15 mouse cellular contexts compared by ENCODE assay signal in the genomic region with DNA sequence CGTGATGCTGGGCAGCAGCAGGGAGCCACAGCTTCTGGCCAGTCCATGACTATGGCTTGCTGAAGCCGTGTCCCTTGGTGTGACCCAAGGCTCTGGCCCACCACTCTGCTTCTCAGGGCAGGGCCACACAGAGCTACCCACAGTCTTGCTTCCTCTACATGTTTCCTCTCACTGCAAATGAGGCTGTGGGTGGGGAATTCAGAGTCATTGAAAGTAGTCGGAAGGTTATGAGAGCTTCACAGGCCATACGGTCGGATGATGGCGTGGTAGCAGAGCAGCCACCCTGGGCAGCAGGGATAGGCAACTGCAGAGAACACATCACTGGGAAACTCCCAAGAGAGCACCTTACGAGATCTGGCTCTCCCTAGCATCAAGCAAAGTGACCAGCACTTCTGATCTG. TPM values are rescaled to one million over a fixed set of nuclear protein-coding genes. Genes with fewer than 3 reads are reported as not detected.
A peak's percentile ranks its signal among the peaks of the same experiment; 100 is the strongest.
DNase-seq lines count a peak whose midpoint lies in the region; ATAC-seq and TF ChIP-seq lines count a peak whose summit lies in the region.
"Had no signal": no experiment of that assay in that cellular context is flagged by ENCODE, and none has a peak within 500 bp of the region (broad histone marks: within the 10 kb centered on the region; RNA-seq: fewer than 3 reads in every experiment).

No protein-coding gene starts in this region.

- no peak overlapping the region for H3K4me3 ChIP-seq in midbrain, embryonic 10.5 days
- no peak overlapping the region for H3K4me3 ChIP-seq in midbrain, postnatal 0 days (ENCODE audit: low read depth, low read length)
- no peak overlapping the region for H3K4me3 ChIP-seq in embryonic facial prominence, embryonic 10.5 days
- H3K4me3 ChIP-seq: forebrain, embryonic 13.5 days; heart, embryonic 13.5 days had no signal

- H3K27me3 ChIP-seq in midbrain, embryonic 10.5 days (ENCODE audit: low read depth, poor library complexity, severe bottlenecking): peaks cover 41% of the 10 kb centered on the region
- H3K27me3 ChIP-seq in midbrain, postnatal 0 days (ENCODE audit: insufficient read depth, low read length): no peaks in the 10 kb centered on the region
- no peaks in the 10 kb centered on the region; the same call in 1 of the 2 replicates for H3K27me3 ChIP-seq in embryonic facial prominence, embryonic 10.5 days (replicated peaks; ENCODE audit: low read depth, poor library complexity, severe bottlenecking)
- H3K27me3 ChIP-seq: forebrain, embryonic 13.5 days had no signal

- 0 out of 2 replicates have a peak overlapping the region, but pooled peaks have one; percentile 28 for H3K27ac ChIP-seq in midbrain, embryonic 10.5 days (replicated peaks)
- no peak overlapping the region for H3K27ac ChIP-seq in midbrain, postnatal 0 days (ENCODE audit: low read depth, low read length)
- peak overlapping the region; percentile 35; the same call in 1 of the 2 replicates for H3K27ac ChIP-seq in embryonic facial prominence, embryonic 10.5 days (replicated peaks)
- H3K27ac ChIP-seq: forebrain, embryonic 13.5 days; heart, embryonic 13.5 days had no signal

- no peak for TF ChIP-seq CTCF in midbrain, postnatal 0 days (IDR thresholded peaks at IDR 0.05)

- H3K4me2 ChIP-seq in midbrain, postnatal 0 days (ENCODE audit: low read depth, low read length, poor library complexity, severe bottlenecking): no peak overlapping the region
- H3K4me2 ChIP-seq: forebrain, embryonic 13.5 days; heart, embryonic 13.5 days; lung, embryonic 14.5 days had no signal

- no peaks in the 10 kb centered on the region for H3K36me3 ChIP-seq in midbrain, embryonic 10.5 days
- no peaks in the 10 kb centered on the region for H3K36me3 ChIP-seq in midbrain, postnatal 0 days (ENCODE audit: insufficient read depth, low read length)
- H3K36me3 ChIP-seq in embryonic facial prominence, embryonic 10.5 days (replicated peaks): no peaks in the 10 kb centered on the region
- H3K36me3 ChIP-seq: heart, embryonic 13.5 days had no signal

- ATAC-seq in midbrain, postnatal 0 days (ENCODE audit: low FRiP score): no peak
- ATAC-seq in CD4-positive, CD25-positive, alpha-beta regulatory T cell, adult 4 months: peak; percentile 28
- ATAC-seq: forebrain, embryonic 13.5 days had no signal

- H3K4me1 ChIP-seq in midbrain, embryonic 10.5 days: peaks cover 16% of the 10 kb centered on the region
- no peaks in the 10 kb centered on the region for H3K4me1 ChIP-seq in midbrain, postnatal 0 days (ENCODE audit: insufficient read depth, low read length)
- peaks cover 25% of the 10 kb centered on the region for H3K4me1 ChIP-seq in embryonic facial prominence, embryonic 10.5 days
- H3K4me1 ChIP-seq: forebrain, embryonic 13.5 days had no signal

- WGBS in midbrain, embryonic 10.5 days: 91% methylated on average over 7 of the region's 7 CpGs
- WGBS in midbrain, postnatal 0 days: 95% methylated on average over 7 of the region's 7 CpGs
- WGBS in embryonic facial prominence, embryonic 10.5 days: 91% methylated on average over 7 of the region's 7 CpGs

- DNase-seq in midbrain, embryonic 10.5 days (ENCODE audit: low spot score): no peak
- DNase-seq in midbrain, postnatal 0 days (ENCODE audit: low spot score): no peak
- no peak for DNase-seq in embryonic facial prominence, embryonic 10.5 days (ENCODE audit: low spot score)
- peak; percentile 35 to 49 for DNase-seq in natural killer cell, adult 2 months (ENCODE audit: low spot score in 2 of 2)
- DNase-seq in embryo, embryonic 9.5 days (ENCODE audit: extremely low spot score): no peak
- no peak for DNase-seq in cerebellum, adult 8-10 months
- DNase-seq in frontal cortex, postnatal 36 days (ENCODE audit: low spot score in 2 of 2): no peak
- DNase-seq: adrenal gland, postnatal 10 days; cerebellum, adult 2 months; heart, postnatal 36 days; lung, embryonic 14.5 days; thymus, postnatal 36 days had no signal

- no peak overlapping the region for H3K9ac ChIP-seq in midbrain, postnatal 0 days (replicated peaks; ENCODE audit: low read length, poor library complexity, severe bottlenecking)
- H3K9ac ChIP-seq: forebrain, embryonic 13.5 days; heart, embryonic 13.5 days; lung, embryonic 14.5 days had no signal

- H3K9me3 ChIP-seq in midbrain, embryonic 10.5 days (replicated peaks): no peaks in the 10 kb centered on the region
- no peaks in the 10 kb centered on the region for H3K9me3 ChIP-seq in midbrain, postnatal 0 days (ENCODE audit: low read length)
- H3K9me3 ChIP-seq in embryonic facial prominence, embryonic 10.5 days: no peaks in the 10 kb centered on the region
- H3K9me3 ChIP-seq: forebrain, embryonic 13.5 days; heart, embryonic 13.5 days had no signal

RNA-seq across cellular contexts. Expression of a gene that starts 3.2 kb away (rescaled TPM):
- 17.4 and 18.9 TPM in 2 replicates for polyA plus RNA-seq in midbrain, embryonic 10.5 days (2016; fragmentation: Nextera tagmentation; extraction: Ambion mirVana)
- total RNA-seq in midbrain, postnatal 0 days (2014; rRNA removed): 19.7 and 20.8 TPM in 2 replicates
- polyA plus RNA-seq in midbrain, postnatal 0 days (2015; fragmentation: Nextera tagmentation; extraction: Ambion mirVana): 7.8 and 8.2 TPM in 2 replicates
- polyA plus RNA-seq in CD4-positive, CD25-positive, alpha-beta regulatory T cell, adult 4 months (2017; shearing (Covaris generic)): 100 to 1,000 TPM; 122 to 144 TPM
- polyA plus RNA-seq in embryonic facial prominence, embryonic 10.5 days (2016; fragmentation: Nextera tagmentation; extraction: Ambion mirVana): 17.4 and 19.1 TPM in 2 replicates

Comparison
In these comparisons a context has a peak if more than half of its experiments do, and no peak if none do; other contexts are left out.
1. DNase-seq: peak in natural killer cell, adult 2 months (2 of 2); none in midbrain, embryonic 10.5 days (single experiment), midbrain, postnatal 0 days (single experiment), embryonic facial prominence, embryonic 10.5 days (single experiment), embryo, embryonic 9.5 days (single experiment), cerebellum, adult 8-10 months (single experiment) and frontal cortex, postnatal 36 days (0 of 2).